ENCODE assay signal across 8 mouse cellular contexts in the genomic region with DNA sequence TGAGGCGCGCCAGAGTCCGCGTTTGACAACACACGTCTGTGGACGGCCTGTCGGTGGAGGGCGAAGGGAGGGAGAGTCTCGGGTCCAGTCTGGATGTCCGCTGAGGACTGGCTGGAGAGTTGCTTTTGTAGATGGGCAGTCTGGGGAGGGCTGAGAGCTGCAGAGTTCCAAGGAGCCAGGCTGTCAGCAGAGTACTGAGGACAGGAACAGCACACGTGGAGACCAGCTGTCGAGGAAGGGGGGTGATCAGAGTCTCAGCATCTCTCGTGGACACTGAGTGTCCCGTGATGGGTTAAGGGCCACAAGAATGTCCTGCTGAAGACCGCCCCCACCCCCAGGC. TPM values are rescaled to one million over a fixed set of nuclear protein-coding genes. Genes with fewer than 3 reads are reported as not detected.
A peak's percentile ranks its signal among the peaks of the same experiment; 100 is the strongest.
DNase-seq lines count a peak whose midpoint lies in the region; ATAC-seq and TF ChIP-seq lines count a peak whose summit lies in the region.

No protein-coding gene starts in this region.

- peak overlapping the region; percentile 75 for H3K4me3 ChIP-seq in heart, embryonic 11.5 days (ENCODE audit: low read depth, low read length)
- peak overlapping the region; percentile 85 for H3K4me3 ChIP-seq in G1E (ENCODE audit: low read depth, low read length)

- H3K27ac ChIP-seq in heart, embryonic 11.5 days (ENCODE audit: low read depth, low read length), result peak overlapping the region; percentile 66

- ATAC-seq in heart, embryonic 11.5 days (replicated peaks; ENCODE audit: insufficient number of reproducible peaks, low FRiP score, low TSS enrichment), result peak; percentile 39
- no peak for ATAC-seq in G1E (ENCODE audit: extremely low read depth, insufficient number of reproducible peaks, low FRiP score, poor library complexity, severe bottlenecking)
- 0 out of 2 replicates have a peak, but pooled peaks have one; percentile 5 for ATAC-seq in granulocyte monocyte progenitor cell, adult 5-6 weeks (replicated peaks; ENCODE audit: poor library complexity, severe bottlenecking)
- ATAC-seq in megakaryocyte progenitor cell, adult 5-6 weeks (replicated peaks; ENCODE audit: poor library complexity), result peak; percentile 5; the same call in 1 of the 2 replicates

- peaks cover 7% of the 10 kb centered on the region; the same call in 1 of the 2 replicates for H3K4me1 ChIP-seq in heart, embryonic 11.5 days (ENCODE audit: control insufficient read depth, insufficient read depth, low read length)
- H3K4me1 ChIP-seq in G1E (ENCODE audit: insufficient read depth, low read depth, low read length), result peaks cover 43% of the 10 kb centered on the region

- H3K27me3 ChIP-seq in heart, embryonic 11.5 days (ENCODE audit: control insufficient read depth, insufficient read depth, low read length), result no peaks in the 10 kb centered on the region
- no peaks in the 10 kb centered on the region for H3K27me3 ChIP-seq in G1E (ENCODE audit: insufficient read depth, low read length)

- TF ChIP-seq CTCF in G1E (IDR thresholded peaks at IDR 0.05; ENCODE audit: low read depth, low read length), result no peak

- H3K36me3 ChIP-seq in heart, embryonic 11.5 days (ENCODE audit: control insufficient read depth, insufficient read depth, low read length), result peaks cover 3% of the 10 kb centered on the region; the same call in 1 of the 2 replicates
- H3K36me3 ChIP-seq in G1E (replicated peaks), result peaks cover 39% of the 10 kb centered on the region

- no peaks in the 10 kb centered on the region for H3K9me3 ChIP-seq in heart, embryonic 11.5 days (replicated peaks; ENCODE audit: control insufficient read depth, low read length)
- no peaks in the 10 kb centered on the region for H3K9me3 ChIP-seq in G1E (replicated peaks)

- peak overlapping the region; percentile 94 for H3K4me2 ChIP-seq in heart, embryonic 11.5 days

- H3K9ac ChIP-seq in heart, embryonic 11.5 days (ENCODE audit: low read depth, low read length), result peak overlapping the region; percentile 85

- intact Hi-C loops in left cerebral cortex, postnatal 4 days (cut with DNase I), result no loop called here

- 1% methylated on average over 15 of the region's 15 CpGs for WGBS in heart, embryonic 11.5 days (ENCODE audit: insufficient replicate concordance)

- no peak for DNase-seq in heart, adult 8-10 months (ENCODE audit: low spot score)
- DNase-seq in G1E (ENCODE audit: low spot score), result peak; percentile 37
- no peak for DNase-seq in natural killer cell, adult 2 months (ENCODE audit: low spot score in 2 of 2)
- DNase-seq in layer of hippocampus, adult 9-11 months, result no peak
- DNase-seq in left cerebral cortex, postnatal 4 days, result no peak

RNA-seq across cellular contexts. Expression of a gene that starts 0.4 kb away (rescaled TPM):
- polyA plus RNA-seq in heart, embryonic 11.5 days (2014; fragmentation: Nextera tagmentation; extraction: Ambion mirVana), result 3.7 and 4.8 TPM in 2 replicates
- 10 to 100 TPM; 19.1 to 25.2 (median 22.3) TPM for total RNA-seq in heart, adult 8-10 months (2022)
- 25.9 and 28.1 TPM in 2 replicates for total RNA-seq in G1E (2014; fragmentation: Nextera tagmentation)
- 4.9 and 5.4 TPM in 2 replicates for total RNA-seq in G1E (2017)
- polyA plus RNA-seq in G1E (2012), result 1.2 and 1.6 TPM in 2 replicates
- 0.56 and 2.3 TPM in 2 replicates for total RNA-seq in granulocyte monocyte progenitor cell, adult 5-6 weeks (2014; fragmentation: Nextera tagmentation)
- 0.82 and 1.3 TPM in 2 replicates for total RNA-seq in granulocyte monocyte progenitor cell, adult 5-6 weeks (2017)
- total RNA-seq in megakaryocyte progenitor cell, adult 5-6 weeks (2015), result 2.6 and 5.0 TPM in 2 replicates
- 1.0 and 1.1 TPM in 2 replicates for total RNA-seq in megakaryocyte progenitor cell, adult 5-6 weeks (2017)
- 1 to 10 TPM; 8.7 to 8.9 TPM for total RNA-seq in left cerebral cortex, postnatal 4 days (2021)

RNA-seq across cellular contexts. Expression of a gene that starts 33.7 kb away (rescaled TPM):
- 137 and 144 TPM in 2 replicates for polyA plus RNA-seq in heart, embryonic 11.5 days (2014; fragmentation: Nextera tagmentation; extraction: Ambion mirVana)
- total RNA-seq in heart, adult 8-10 months (2022), result 100 to 1,000 TPM; 558 to 656 (median 619) TPM
- total RNA-seq in G1E (2014; fragmentation: Nextera tagmentation) (470 and 482 TPM in 2 replicates), G1E (2017) (116 and 144 TPM in 2 replicates)
- 57.5 and 62.1 TPM in 2 replicates for polyA plus RNA-seq in G1E (2012)
- 176 and 186 TPM in 2 replicates for total RNA-seq in granulocyte monocyte progenitor cell, adult 5-6 weeks (2014; fragmentation: Nextera tagmentation)
- 137 and 149 TPM in 2 replicates for total RNA-seq in granulocyte monocyte progenitor cell, adult 5-6 weeks (2017)
- total RNA-seq in megakaryocyte progenitor cell, adult 5-6 weeks (2015), result 153 and 154 TPM in 2 replicates
- total RNA-seq in megakaryocyte progenitor cell, adult 5-6 weeks (2017), result 115 and 138 TPM in 2 replicates
- total RNA-seq in left cerebral cortex, postnatal 4 days (2021), result 100 to 1,000 TPM; 123 to 124 TPM
